Mouse (Mus musculus): ENCODE measurements around the gene Nedd9.

- TF ChIP-seq CTCF (IDR thresholded peaks at IDR 0.05; ENCODE audit: borderline replicate concordance, control insufficient read depth, extremely low read depth, insufficient read depth, low read length, poor library complexity), result no peak
- no peak for TF ChIP-seq POLR2A (IDR thresholded peaks at IDR 0.05; ENCODE audit: control insufficient read depth, extremely low read depth, insufficient read depth, low read length, poor library complexity)
These were observed 32.6 kb upstream of the Nedd9 start for GRCm38 (mm10) chr13:41519792-41520191.

All from thymus, adult 2 months (tissue).